Mouse (Mus musculus): ENCODE results near the gene Nelfb.

DNA sequence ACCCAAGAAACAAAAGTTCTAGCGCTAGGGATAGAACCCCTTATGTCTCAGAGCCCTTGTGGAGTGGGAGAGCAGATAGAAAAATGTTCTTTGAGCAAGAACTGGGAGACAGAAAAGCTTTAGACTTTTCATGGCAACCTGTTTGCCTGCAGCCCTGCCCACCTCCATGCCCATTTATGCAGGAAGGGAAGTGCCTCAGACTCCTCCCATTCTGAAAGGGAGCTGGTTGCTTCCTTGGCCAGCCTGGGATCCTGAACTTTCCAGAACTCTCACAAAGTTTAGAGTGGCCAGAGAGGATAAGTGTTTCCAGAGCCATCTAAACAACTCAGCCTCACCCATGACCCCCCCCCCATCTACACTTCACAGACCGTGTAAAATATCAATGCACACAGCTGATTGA lies 14.1 kb downstream of the Nelfb start:
- no peak for TF ChIP-seq CTCF (IDR thresholded peaks at IDR 0.05; ENCODE audit: borderline replicate concordance, extremely low read depth, insufficient read depth, insufficient read length)
- TF ChIP-seq POLR2A (IDR thresholded peaks at IDR 0.05; ENCODE audit: borderline replicate concordance, extremely low read depth, insufficient read depth, insufficient read length, poor library complexity, severe bottlenecking) = no peak
